Mouse (Mus musculus) kidney, embryonic 16.5 days (tissue): ENCODE measurements around the gene Dock6. TPM values are rescaled to one million over a fixed set of nuclear protein-coding genes. Genes with fewer than 3 reads are reported as not detected.

Experiments used
- ATAC-seq: fragments of 200-750 bp; cut with Nextera tagmentation; 2 replicates; pipeline ENCODE4 v1.8.0; 2017; ENCODE audit warnings: moderate TSS enrichment; ENCODE audit not compliant: low FRiP score, low TSS enrichment
- H3K27ac ChIP-seq: fragments of 300-500 bp; sonication (generic); 2 replicates; pipeline ENCODE4 v1.5.1; 2014; ENCODE audit warnings: low read length
- H3K27me3 ChIP-seq: fragments of 300-500 bp; sonication (generic); 2 replicates; pipeline ENCODE4 v1.6.1; 2014; ENCODE audit warnings: low read length, control low read depth, mixed read lengths; ENCODE audit not compliant: insufficient read depth
- H3K36me3 ChIP-seq: fragments of 300-500 bp; sonication (generic); 2 replicates; pipeline ENCODE4 v1.6.1; 2014; ENCODE audit warnings: low read length, control low read depth, mixed read lengths; ENCODE audit not compliant: insufficient read depth
- H3K4me1 ChIP-seq: fragments of 300-500 bp; sonication (generic); 2 replicates; pipeline ENCODE4 v1.6.1; 2014; ENCODE audit warnings: low read length, control low read depth, mixed read lengths; ENCODE audit not compliant: insufficient read depth
- H3K4me2 ChIP-seq: fragments of 300-500 bp; sonication (generic); replicated peaks from 2 replicates; pipeline ENCODE4 v1.6.1; 2014; ENCODE audit warnings: low read depth, low read length
- H3K4me3 ChIP-seq: fragments of 300-500 bp; sonication (generic); 2 replicates; pipeline ENCODE4 v1.5.1; 2014; ENCODE audit warnings: mild to moderate bottlenecking, low read length
- H3K9ac ChIP-seq: fragments of 300-500 bp; sonication (generic); replicated peaks from 2 replicates; pipeline ENCODE4 v1.6.1; 2014; ENCODE audit warnings: low read length
- H3K9me3 ChIP-seq: fragments of 300-500 bp; sonication (generic); 2 replicates; pipeline ENCODE4 v1.6.1; 2016; ENCODE audit warnings: low read length, control low read depth
- WGBS: fragments of 180-500 bp; shearing (Covaris S2); extraction: QIAGEN DNeasy Blood & Tissue Kit; methylation state at CpG from one replicate; pipeline ENCODE4 v1.1.7; 2014; 5-methylcytosine and 5-hydroxymethylcytosine counted together
- polyA plus RNA-seq: library from polyadenylated mRNA; unstranded; fragments of >200 nt; fragmentation: Nextera tagmentation; extraction: Ambion mirVana; gene quantifications from 2 replicates; pipeline ENCODE4 v1.2.1, GENCODE M21; 2015

The Dock6 gene
- polyA plus RNA-seq, 1 experiment from 2014 or later, result 46.8 TPM

DNA sequence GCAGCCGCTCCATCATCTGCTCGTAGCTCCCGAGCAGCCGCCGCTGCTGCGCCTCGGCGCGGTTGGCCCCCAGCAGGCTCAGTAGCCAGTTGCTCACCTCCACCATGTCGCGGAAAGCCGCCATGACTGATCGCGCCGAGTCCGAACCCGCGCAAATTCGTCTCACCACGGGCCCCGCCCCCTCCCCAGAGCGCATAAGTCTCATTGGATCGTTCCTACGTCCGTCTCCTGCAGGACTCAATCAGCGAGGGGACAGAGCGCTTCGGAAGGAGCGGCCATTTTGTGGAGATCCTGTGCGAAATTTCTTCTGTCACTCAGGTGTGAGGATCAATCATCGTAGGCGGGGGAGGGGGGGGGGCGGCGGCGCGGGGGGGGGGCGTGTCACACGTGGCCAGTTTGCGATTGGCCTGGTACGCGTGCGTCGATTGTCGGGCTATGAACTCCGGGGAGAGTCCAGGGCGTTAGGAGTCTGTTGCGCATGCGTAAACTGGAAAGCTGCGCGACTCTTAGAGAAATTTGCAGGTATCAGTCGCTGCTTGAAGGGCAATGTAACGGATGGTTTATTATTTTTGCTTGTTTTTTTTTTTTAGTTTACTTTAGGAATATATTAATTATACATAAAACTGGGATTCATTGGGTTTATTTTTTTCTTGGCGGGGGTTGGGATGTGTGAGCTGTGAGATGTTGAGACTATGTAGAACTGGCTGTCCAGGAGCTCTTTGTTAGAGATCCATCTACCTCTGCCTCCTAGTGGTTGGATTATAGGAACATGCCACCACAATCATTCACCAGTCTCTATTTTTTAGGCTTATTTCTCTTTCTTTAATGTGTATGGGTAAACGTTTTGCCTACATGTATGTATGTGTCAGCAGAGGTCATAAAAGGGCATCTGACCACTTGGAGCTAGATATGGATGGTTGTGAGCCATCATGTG lies 92.0 kb downstream of the Dock6 start, which contains the start of gene Spc24:
Spc24 (minus strand) TSS at position 149 of the 934 bp plus-strand sequence.
- ATAC-seq, result peak; percentile 96
- Histone ChIP-seq H3K27me3 (no peaks in the 10 kb centered on the region), H3K9me3 (no peaks in the 10 kb centered on the region; the same call in 1 of the 2 replicates), H3K4me1 (peaks cover 12% of the 10 kb centered on the region), H3K4me2 (peak within 1 kb of the TSS; percentile 68), H3K36me3 (peaks cover 12% of the 10 kb centered on the region), H3K4me3 (peak within 1 kb of the TSS; percentile 84), H3K9ac (peak within 1 kb of the TSS; percentile 81), H3K27ac (peak within 1 kb of the TSS; percentile 61)
- under 1% methylated on average over 49 of the region's 54 CpGs for WGBS

DNA sequence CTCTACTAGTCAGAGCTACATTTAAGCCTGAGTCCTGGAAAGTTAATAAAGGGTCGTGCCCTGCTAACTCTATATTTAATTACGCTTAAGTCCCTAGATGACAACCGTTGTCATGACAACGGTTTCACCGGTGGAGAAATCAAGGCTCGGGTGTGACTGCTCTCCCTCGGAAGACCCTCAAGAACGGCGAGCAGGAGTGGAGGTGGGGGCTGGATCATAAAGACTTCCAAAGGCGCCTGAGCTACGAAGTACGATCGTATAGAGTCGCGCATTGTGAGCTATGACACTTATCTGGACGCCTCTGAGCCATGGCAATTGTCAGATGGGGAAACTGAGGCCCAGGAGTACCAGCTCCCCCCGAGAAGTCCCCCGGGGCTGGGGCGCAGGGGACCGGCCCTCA lies 92.7 kb downstream of the Dock6 start:
- Histone ChIP-seq H3K4me3 (peak overlapping the region; percentile 84), H3K36me3 (peaks cover 13% of the 10 kb centered on the region), H3K4me1 (peaks cover 15% of the 10 kb centered on the region), H3K27ac (peak overlapping the region; percentile 61; the same call in 1 of the 2 replicates), H3K4me2 (peak overlapping the region; percentile 68), H3K27me3 (no peaks in the 10 kb centered on the region), H3K9me3 (no peaks in the 10 kb centered on the region; the same call in 1 of the 2 replicates), H3K9ac (peak overlapping the region; percentile 81)
- ATAC-seq, result peak; percentile 11; the same call in 1 of the 2 replicates
- WGBS, result under 1% methylated on average over 20 of the region's 20 CpGs

DNA sequence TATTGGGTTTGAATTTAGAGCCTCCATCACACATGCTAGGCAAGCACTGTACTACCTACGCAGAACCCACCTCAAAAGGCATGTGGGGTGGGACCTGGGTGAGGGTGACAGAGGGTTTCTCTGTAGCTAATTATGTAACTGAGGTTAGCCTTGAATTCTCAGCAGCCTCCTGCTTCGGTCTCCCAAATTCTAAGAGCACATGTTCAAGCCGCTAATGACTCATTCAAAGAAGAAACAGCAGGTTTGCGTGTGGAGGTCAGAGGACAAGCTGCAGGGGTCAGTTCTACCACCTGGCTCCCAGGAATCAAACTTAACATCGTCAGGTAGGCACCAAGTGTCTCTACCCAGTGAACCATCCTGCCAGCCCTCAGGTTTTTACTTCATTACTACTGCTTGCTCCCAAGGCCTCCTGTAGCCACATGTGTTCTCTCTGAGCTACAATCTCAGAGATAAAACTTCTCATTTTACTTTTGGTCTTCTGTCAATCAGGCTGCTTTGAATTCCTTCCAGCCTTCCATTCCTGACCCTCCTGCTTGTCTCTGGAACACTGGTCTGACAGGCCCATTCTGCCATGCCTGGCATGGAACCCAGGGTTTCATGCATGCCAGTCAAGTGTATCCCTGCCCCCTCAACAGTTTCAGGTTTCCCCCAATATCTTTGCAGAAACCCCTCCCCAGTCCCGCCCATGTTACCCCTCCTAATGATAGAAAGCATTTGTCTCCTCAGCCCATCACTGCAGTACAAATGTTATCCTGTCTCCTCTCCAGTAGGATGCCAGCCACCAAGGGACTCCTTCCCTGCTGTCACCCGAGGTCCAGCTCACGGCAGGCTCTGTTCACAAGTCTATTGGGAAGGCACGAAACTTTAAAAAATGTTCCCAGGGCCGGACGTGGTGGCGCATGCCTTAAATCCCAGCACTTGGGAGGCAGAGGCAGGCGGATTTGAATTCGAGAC lies 93.6 kb downstream of the Dock6 start:
- 47% methylated on average over 14 of the region's 14 CpGs for WGBS
- H3K4me3 ChIP-seq, result peak overlapping the region; percentile 84
- H3K27me3 ChIP-seq, result no peaks in the 10 kb centered on the region
- no peaks in the 10 kb centered on the region for H3K9me3 ChIP-seq
- H3K9ac ChIP-seq, result peak overlapping the region; percentile 81
- peak overlapping the region; percentile 68 for H3K4me2 ChIP-seq
- peaks cover 16% of the 10 kb centered on the region for H3K36me3 ChIP-seq
- no peak for ATAC-seq
- H3K4me1 ChIP-seq, result peaks cover 23% of the 10 kb centered on the region
- H3K27ac ChIP-seq, result no peak overlapping the region

DNA sequence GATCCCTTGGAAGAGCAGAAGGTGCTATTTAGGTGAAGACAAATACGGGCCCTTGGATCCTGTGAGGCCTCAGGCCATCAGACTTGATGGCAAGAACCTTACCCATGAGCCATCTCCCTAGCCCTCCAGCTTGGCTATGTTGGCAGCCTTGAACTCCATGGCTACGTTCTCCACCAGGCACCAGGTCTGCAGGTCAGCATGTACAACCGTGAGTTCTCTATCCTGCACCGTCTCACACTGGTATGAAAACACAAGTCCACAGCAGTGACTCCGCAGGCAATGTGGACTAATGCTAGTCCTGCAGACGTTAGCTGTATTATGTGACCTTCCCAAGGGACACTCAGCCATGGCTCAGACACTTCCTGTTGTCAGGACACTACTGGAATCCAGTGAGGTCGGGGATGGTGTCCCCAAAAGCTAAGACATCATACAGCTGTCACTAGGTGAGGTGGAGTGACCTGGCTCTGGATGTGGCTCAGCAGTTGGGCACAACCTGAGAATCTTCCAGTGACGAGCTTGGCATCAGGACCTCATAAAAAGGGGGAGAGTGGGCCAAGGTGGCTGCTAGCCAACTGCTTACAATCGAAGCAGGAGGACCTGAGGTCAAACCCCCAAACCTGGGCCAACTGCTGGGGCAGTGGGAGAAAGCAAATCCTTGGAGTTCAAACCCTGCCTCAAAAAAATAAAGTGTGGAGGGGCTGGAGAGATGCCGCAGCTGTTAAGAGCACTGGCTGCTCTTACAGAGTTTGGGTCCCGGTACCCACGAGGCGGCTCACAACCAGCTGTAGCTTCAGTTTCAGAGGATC lies 97.7 kb downstream of the Dock6 start:
- ATAC-seq, result no peak
- H3K9ac ChIP-seq, result 0 out of 2 replicates have a peak overlapping the region, but pooled peaks have one; percentile 29
- peaks cover 17% of the 10 kb centered on the region for H3K36me3 ChIP-seq
- H3K4me2 ChIP-seq, result no peak overlapping the region
- peaks cover 44% of the 10 kb centered on the region for H3K4me1 ChIP-seq
- H3K27me3 ChIP-seq, result no peaks in the 10 kb centered on the region
- no peaks in the 10 kb centered on the region for H3K9me3 ChIP-seq
- H3K4me3 ChIP-seq, result no peak overlapping the region
- WGBS, result 56% methylated on average over 13 of the region's 13 CpGs
- peak overlapping the region; percentile 23 for H3K27ac ChIP-seq

DNA sequence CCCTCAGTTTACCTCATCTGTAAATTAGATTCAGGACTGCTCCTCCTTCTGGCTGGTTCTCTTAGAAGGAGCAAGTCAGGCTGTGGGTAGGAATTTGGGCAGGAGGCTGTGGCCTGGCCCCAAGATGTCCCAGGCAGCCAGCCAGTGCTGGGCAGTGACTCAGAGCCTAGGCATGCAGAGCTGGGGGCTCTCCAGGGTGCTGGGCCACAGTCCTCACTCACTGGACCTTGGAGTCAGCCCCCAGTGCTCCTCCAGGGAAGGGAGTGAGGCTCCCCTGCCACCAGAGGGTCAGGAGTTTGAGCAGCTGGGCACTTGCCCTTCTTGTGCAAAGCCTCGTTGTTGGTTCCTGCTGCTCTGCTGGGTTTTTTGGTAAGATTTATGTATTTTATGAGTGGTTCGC lies 98.4 kb downstream of the Dock6 start:
- Histone ChIP-seq H3K27ac (peak overlapping the region; percentile 23; the same call in 1 of the 2 replicates), H3K9ac (peak overlapping the region; percentile 29; the same call in 1 of the 2 replicates), H3K36me3 (peaks cover 21% of the 10 kb centered on the region), H3K4me2 (no peak overlapping the region), H3K4me3 (no peak overlapping the region), H3K9me3 (no peaks in the 10 kb centered on the region), H3K4me1 (peaks cover 40% of the 10 kb centered on the region), H3K27me3 (no peaks in the 10 kb centered on the region)
- WGBS, result 52% methylated on average over 2 of the region's 2 CpGs
- ATAC-seq, result peak; percentile 42; the same call in 1 of the 2 replicates

DNA sequence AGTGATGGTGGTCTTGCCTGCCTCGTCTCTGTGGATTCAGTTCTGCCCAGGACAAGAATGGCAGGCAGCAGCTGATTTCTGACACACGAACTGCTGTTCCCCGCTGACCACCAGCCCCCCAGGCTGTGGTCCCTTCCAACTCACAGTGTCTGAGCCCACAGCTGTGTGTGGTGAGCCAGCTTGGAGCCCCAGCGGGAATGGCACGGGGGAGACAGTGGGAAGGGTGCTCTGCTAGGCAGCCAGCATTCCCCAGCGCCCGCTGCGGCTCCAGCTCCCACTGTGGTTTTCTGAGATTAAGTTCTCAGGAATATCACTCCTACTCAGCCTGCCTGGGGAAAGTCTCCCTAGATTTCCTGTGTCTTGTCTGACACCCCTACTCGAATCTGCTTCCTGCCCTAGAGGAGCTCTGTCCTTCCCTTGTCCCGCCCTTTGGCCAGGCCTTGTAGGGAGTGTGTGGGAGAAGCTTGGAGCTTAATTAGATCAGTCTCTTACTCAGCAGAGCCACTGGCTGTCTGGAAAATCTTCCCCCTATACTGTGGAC lies 100.1 kb downstream of the Dock6 start:
- H3K4me3 ChIP-seq, result no peak overlapping the region
- H3K27me3 ChIP-seq, result no peaks in the 10 kb centered on the region
- peak overlapping the region; percentile 84 for H3K27ac ChIP-seq
- H3K9ac ChIP-seq, result peak overlapping the region; percentile 43
- H3K4me1 ChIP-seq, result peaks cover 36% of the 10 kb centered on the region
- WGBS, result 37% methylated on average over 10 of the region's 10 CpGs
- H3K4me2 ChIP-seq, result no peak overlapping the region
- H3K36me3 ChIP-seq, result peaks cover 35% of the 10 kb centered on the region
- peak; percentile 72 for ATAC-seq
- no peaks in the 10 kb centered on the region for H3K9me3 ChIP-seq

DNA sequence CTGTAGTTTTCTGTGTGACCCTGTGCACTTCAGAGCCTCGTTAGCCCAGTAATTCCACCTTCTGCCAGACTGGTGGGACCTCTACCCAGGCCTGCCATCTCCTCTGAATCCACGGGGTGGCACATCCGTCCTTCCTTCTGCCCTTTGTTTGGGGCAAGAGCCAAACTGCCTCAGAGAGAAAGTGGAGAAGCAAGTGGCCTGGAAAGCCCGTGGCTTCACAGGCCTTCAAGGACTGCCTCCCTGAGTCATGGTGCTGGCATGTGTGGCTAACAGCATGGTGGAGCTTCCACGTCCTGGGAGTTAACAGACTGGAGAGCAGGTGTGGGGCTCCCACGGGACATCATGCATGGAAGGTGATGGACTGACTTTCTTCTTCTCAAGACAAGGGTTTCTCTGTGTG lies 101.1 kb downstream of the Dock6 start:
- peaks cover 36% of the 10 kb centered on the region for H3K4me1 ChIP-seq
- ATAC-seq, result no peak
- H3K27me3 ChIP-seq, result no peaks in the 10 kb centered on the region
- no peak overlapping the region for H3K9ac ChIP-seq
- H3K4me3 ChIP-seq, result no peak overlapping the region
- peak overlapping the region; percentile 38; the same call in 1 of the 2 replicates for H3K27ac ChIP-seq
- no peak overlapping the region for H3K4me2 ChIP-seq
- 59% methylated on average over 6 of the region's 6 CpGs for WGBS
- no peaks in the 10 kb centered on the region for H3K9me3 ChIP-seq
- peaks cover 40% of the 10 kb centered on the region for H3K36me3 ChIP-seq

DNA sequence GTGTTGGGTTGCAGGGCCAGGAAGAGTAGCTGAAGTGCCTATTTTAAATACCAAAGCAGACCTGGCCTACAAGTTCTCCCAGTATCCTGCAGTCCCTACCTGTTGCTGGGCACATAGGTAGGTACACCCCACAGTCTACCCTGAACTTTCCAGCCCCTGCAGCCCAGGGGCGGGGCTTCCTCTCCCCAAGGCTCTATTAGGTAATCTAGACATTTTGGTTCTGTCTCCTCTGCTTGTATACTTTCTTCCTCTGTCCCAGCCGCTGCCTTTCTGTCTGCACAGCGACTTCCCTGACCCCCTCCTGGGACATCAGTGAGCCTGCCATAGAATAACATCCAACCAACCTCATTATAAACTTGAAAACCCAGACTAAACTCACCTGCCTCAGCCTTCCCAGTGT lies 102.1 kb downstream of the Dock6 start:
- WGBS, result 77% methylated on average over 3 of the region's 3 CpGs
- peaks cover 43% of the 10 kb centered on the region for H3K36me3 ChIP-seq

More for the DNA sequence above, 102.1 kb downstream of the Dock6 start:
- ATAC-seq, result no peak
- H3K4me1 ChIP-seq, result peaks cover 36% of the 10 kb centered on the region
- no peak overlapping the region for H3K9ac ChIP-seq
- H3K4me2 ChIP-seq, result no peak overlapping the region
- H3K27ac ChIP-seq, result no peak overlapping the region
- H3K4me3 ChIP-seq, result no peak overlapping the region
- H3K27me3 ChIP-seq, result no peaks in the 10 kb centered on the region
- no peaks in the 10 kb centered on the region for H3K9me3 ChIP-seq
